Mouse (Mus musculus) left cerebral cortex, postnatal 14 days (tissue): ENCODE data around the gene Wfikkn1. TPM values are rescaled to one million over a fixed set of nuclear protein-coding genes. Genes with fewer than 3 reads are reported as not detected.

Experiments
- DNase-seq, 2 experiments: peaks; one replicate each; pipeline ENCODE4 v3.0.0; 2021 to 2022; ENCODE audit warnings: low spot score in 2 of 2, mixed read lengths in 1 of 2
- intact Hi-C: fragments of 180-260 bp; cut with DNase I; formaldehyde crosslinking; loops from one replicate; pipeline ENCODE4 v1.15.1; 2025
- long read RNA-seq, 2 experiments: library from polyadenylated mRNA; stranded (forward); transcript quantifications; one replicate each; pipeline ENCODE4 v2.0.0; 2021
- total RNA-seq, 2 experiments: library from RNA; stranded (reverse); gene quantifications; 2 replicates each; pipeline ENCODE4 v1.2.3; 2021

Wfikkn1 gene
- 1 to 10 TPM; 1.1 to 1.8 TPM for total RNA-seq
- long read RNA-seq, experiment 1, result 0 reads
- long read RNA-seq, experiment 2, result 0 reads

DNA sequence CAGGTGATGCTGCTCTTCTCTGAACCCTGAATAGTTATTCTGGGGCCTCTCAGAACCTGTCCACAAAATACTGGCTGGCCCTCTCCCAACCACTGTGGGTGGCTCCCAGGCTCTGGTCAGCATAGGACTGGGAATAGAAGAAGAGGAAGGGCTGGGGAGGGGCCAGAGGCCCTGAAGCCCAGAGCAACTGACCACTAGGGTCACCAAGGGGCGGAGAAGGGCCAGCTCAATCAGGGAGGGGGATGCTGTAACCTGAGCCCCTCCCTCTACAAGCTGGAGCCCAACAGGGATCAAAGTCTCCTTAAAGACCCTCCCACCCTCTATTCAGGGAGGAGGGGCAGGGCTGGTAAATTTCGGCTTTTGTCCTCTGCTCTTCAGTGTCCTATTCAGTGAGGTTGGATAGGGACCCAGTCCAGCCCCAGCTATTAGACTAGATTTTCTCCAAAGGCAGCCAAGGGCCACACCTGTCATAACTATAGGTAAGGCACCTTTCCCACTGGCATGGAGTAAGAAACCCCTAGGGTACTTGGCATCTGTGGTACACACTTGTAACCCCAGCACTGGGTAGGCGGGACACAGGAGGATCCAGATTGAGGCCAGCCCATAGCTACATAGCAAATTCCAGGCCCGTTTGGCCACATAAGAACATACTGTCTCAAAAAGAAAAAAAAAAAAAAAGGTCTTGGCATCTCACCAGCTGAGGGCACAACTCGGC lies at the start of gene Wfikkn1:
Gene Wfikkn1 (minus strand): TSS at position 663 of the 715 bp plus-strand sequence.
- intact Hi-C loops, result no loop called here
- DNase-seq, result no peak

DNA sequence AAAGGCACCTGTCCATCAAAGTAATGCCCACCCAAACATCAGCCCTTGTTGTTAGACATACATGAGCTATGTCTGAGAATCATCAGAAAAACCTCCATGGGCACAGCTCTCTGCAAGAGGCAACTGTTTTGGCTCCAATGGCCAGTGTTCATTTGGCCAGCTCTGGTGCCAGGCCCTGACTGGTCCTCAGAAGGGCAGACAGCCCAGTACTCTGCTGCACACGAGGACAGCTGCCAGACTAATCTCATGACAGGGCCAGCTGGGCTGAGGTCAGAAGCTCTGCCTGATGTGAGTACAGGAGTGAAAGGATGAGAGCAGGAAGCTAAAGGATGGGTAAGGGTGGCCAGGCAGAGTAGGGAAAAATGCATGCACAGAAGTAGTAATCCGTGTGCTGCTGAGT lies 44.7 kb upstream of the Wfikkn1 start:
- intact Hi-C loops, result no loop called here
- DNase-seq, result peak in 1 of 2 experiments; percentile 35

DNA sequence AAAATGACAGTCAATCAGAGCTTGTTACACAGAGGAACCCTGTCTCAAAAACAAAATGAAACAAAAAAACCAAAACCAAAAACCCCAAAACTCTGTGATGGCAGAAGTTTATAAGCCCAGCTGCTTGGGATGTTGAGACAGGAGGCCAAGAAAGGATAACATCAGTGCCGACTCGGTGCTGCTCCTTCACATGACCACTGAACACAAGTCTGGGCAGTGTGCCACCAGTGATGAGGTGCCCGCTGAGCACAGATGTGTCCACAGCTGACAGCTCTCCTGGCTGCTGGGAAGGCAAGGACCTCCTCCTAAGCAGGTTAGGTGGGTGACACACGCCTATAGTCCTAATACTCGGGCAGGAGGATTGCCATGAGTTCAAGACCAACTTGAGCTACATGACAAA lies 41.5 kb upstream of the Wfikkn1 start:
- DNase-seq, result no peak
- intact Hi-C loops, result loop anchor here (5.0 kb wide), 1 partner anchor 45 kb away; the partner anchor contains the start of gene Mettl26

DNA sequence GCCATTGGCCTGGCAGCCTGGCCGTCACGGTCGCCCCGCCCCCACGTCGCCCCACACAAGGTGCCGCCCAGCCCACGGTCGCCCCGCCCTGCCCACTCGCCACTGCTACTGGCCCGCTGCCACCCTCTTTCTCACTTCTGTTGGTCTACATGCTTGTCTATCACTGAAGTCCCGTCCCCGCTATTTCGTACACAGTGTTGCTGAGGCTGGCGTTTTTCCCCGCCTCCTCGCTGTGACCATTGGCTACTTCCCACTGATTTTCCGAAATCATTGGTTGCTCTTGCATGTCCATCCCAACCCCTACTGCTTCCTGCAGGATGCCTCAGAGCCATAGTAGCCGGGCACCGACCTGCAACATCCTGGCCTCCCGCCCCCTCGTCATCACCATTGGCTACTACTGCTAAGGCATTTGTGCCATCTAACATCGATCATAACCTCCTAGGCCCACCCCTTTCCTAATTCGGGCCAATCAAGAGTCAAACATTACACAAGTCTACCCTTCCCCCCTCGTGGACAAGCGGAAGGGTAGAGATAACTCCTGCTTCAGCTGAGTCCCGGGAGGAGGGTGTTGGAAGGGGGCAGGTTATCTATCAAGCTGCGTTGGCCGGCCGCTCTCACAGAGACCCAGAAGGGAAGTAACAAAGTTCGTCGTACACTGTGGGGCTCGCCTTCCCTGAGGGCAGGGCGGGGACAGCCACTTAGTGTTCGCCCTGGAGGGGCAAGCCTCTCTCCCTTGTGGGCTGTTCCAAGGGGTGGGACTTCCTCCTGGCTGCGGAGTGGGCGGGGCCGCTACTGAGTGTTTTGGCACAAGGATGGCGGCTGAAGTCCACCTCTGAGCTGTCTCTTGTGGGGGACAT lies 39.4 kb upstream of the Wfikkn1 start:
- DNase-seq, result peak; percentile 100
- intact Hi-C loops, result loop anchor here (5.0 kb wide), 1 partner anchor 43 kb away; the partner anchor contains the start of gene Mettl26

DNA sequence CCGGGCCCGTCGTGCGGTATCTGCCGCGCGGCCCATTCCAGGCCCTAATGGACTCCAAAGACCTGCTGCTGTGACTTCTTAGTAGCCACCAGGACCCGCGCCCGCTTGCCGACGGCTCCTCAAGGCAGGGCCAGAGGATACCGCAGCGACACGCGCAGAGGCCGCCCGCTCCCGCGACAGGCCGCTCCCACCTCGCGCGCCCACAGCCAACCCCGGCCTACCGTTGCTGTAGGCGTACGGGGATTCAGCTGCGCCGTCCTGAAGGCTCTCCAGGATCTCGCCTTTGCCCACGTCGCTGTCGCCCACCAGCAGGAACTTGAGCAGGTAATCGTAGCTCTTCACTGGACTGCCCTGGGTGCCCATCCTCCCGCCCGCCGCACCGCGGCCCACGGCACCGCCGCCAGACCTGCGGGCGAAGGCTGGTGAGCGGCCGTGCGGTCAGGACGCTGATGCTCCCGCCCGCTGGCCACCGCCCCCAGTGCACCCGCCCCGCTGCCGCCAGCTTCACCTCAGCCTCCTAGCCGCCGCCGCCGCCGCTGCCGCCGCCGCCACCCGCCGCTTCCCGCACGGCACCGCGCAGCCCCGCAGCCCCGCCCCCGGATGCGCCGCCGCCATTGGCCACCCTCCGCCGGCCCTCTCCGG lies 38.6 kb upstream of the Wfikkn1 start, which contains the start of gene Rab40c:
Gene Rab40c (minus strand): TSS at position 584 of the 642 bp plus-strand sequence.
- peak; percentile 40 to 48 for DNase-seq
- intact Hi-C loops, result no loop called here

DNA sequence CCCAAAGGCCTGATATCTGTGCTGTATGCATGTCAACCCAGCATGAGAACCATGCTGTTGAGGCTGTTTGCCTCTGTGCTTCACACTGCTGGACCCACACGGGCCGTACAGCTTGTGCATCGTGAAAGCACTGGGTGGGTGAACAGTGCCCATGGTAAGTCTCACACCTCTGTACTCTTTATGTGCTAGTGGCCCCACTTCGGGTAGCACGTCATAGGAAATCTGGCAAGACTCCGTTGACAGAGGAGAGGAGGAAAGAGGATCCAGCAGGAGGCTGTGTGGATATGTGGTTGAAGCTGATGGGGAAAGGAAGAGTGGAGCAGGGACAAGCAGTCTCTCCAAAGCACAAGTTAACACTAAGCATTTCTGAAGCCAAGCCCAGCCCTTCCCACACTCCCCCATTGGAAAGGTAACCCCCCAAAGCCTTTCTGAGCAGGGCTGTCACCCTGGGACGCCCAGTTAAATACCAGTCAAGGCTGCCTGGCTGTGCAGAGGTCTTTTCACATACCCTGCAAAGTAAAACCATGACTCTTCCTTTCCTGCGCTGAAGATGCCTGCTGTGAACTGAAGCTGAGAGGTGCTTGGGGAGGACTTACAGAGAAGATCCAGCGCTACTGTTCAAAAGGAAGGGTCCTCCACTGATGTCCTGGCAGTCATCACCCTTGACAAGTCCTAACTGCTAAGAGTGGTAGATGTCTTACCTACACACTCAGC lies 37.5 kb upstream of the Wfikkn1 start:
- no peak for DNase-seq
- intact Hi-C loops, result no loop called here

DNA sequence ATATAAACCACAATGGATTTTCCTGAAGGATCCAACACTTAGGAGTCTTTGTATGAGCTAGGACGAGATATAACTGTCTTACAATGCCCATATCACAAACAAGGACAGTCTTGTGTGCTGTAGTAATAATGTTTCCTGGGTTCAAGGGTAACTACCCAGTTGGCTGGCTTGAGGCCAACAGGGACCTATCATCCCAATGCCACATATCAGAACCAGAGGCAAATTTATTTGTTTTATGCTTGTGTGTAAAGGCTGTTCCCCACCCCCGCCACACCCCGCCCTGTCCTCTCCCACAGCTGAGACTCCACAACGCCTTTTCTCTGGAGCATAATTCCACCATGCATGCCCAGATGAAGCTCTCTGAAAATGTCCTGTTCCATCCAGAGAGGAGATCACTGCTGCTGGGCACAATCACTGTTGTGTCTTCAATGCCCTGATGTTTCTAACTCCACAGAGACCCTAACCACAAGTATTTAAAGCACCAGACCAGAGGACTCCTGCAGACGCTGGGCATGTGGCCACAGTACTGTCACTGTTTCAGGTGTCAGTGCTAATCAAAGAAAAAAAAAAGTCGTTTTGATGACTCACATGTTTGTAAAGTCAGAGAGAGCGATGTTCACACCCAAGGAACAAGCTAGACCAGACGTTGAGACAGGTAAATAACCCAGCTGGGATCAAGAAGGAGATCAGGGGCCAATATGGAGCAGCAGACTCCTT lies 36.4 kb upstream of the Wfikkn1 start:
- intact Hi-C loops, result no loop called here
- no peak for DNase-seq

DNA sequence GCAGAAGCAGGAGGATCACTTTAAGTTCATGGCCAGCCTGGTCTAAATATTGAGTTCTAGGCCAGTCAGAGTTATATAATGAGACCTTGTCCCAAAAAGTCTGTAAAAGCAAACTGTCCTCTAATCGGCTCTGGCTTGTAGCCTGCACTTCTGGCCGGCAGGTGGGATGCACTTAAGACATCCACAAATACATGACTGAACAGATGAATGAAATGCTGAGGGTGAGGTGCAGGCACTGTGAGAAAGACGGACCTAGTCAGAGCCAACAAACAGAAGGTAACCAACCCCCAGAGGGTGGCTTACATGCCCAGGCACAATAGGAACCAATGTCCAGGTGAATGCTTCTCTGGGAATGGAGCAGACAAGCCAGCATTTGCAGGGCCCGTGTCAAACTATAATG lies 33.6 kb upstream of the Wfikkn1 start:
- DNase-seq, result no peak
- intact Hi-C loops, result no loop called here

DNA sequence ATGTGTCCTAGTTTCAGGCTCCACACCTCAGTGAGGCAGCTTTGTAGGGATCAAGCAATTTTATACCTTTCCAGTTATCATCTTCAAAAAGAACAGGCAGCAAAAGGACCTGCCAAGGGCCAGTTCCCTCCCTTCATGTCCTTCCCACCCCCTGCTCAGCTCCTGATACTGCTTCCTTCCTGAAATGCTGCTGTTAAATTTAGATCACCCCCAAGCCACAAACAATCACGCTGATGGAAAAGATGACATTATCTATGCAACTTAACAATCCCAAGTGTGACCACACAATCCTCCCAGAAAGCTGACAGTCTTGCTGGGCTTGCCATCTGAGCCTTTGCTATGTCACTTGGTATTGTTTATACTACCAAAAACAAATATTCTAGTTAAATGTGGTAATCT lies 33.2 kb upstream of the Wfikkn1 start:
- intact Hi-C loops, result loop anchor here (2.0 kb wide), 1 partner anchor 17 kb away; no protein-coding TSS in a partner anchor
- no peak for DNase-seq

DNA sequence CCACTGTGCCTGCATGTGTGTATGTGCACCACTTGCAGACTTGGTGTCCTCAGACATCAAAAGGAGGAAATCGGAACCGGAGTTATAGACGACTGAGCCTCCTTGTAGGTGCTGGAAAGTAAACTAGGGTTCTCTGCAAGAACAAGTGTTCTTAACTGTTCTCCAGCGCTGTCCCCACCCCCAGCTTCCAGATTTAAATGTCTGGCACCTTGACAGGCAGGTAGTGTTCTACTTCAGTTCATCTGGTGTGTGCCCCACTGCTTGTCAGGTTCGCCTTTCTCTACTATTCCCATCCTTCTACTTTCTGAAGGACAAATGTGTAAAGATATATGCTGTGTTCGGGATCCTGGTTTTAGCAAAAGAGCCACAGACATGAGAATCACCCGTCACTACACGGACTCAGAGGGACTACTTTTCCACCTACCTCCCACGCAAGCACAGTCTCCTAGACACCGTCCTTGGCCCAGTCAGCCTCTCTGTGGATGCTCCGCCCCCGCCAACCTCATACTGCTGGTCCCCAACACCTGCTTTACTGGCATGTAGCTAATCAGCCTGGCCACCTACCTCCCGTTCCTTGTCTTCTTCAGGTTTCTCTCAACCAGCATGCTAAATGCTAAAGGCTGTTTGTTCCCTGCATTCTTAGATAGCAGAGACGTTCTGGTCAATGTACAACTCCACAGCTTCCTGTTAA lies 32.7 kb upstream of the Wfikkn1 start:
- DNase-seq, result peak; percentile 57 to 72
- intact Hi-C loops, result loop anchor here (2.0 kb wide), 1 partner anchor 17 kb away; no protein-coding TSS in a partner anchor

DNA sequence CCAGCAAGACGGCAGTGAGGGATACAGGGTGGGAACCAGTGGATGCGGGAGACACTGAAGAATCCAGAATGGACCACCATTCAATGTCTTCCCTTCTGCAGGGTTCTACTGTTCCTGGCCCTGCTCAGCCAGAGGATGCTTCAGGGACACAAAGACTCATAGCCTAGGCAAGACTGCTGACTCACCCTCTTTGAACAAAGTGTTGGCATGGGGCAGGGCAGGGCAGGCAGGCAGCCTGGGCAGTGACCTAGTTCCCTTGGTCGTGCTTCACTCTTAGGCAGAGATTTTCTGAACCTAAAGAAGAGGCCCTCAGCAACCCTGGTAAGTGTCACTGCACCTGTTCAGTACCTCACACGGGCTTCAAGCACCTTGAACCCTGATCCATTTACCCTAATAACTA lies 31.2 kb upstream of the Wfikkn1 start:
- intact Hi-C loops, result loop anchor here (2.0 kb wide), 1 partner anchor 15 kb away; no protein-coding TSS in a partner anchor
- DNase-seq, result no peak

DNA sequence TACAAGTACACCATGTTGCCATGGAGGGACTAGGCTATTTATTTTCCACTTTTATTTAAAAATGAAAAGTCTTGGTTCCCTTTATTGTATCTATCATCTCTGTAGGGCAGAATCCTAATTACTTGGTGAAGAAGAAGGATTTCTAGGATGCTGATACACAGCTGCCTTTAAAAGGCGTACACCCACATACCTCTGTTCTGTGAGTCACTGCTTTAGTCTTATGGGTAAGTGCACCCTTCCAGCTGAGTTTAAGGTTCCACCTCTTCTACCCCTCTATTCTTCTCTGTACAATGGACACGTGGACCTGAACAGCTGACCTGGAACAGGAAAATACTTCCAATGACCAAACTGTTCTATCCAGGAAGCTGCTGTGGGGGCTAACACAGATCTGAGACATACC lies 27.0 kb upstream of the Wfikkn1 start:
- no peak for DNase-seq
- intact Hi-C loops, result no loop called here

DNA sequence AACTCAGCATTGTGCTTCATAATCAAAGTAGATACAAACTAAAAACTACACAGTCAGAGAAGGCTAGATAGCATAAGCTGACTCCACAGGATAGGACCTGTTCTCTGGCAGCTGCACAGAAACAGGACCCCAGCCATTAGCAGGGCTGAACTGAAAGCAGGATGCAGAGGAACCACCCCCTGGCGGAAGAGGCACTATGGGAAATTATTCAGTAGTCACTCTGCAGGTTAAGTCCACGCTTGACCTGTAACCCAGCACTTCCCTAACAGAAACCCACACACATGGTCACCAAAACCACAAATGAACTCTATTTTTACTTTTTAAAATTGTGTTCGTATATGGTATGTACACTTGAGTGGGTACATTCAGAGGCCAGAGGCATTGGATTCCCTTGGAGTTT lies 22.4 kb upstream of the Wfikkn1 start:
- intact Hi-C loops, result no loop called here
- no peak for DNase-seq

DNA sequence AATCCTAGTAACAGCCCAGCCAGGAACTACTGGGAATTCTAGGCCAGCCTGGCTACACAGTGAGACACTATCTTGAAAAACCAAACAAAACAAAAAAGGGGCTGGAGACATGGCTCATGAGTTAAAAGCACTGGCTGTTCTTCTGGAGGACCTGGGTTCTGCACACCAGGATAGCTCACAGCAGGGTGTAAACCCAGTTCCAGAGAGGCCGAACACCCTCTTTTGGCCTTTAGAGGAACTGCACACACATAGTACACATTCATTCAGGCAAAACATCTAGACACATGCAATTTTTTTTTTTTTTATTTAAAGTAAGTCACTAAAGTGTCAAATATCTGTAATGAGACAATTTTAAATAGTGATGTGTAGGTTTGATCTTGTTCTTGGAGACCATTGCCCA lies 19.5 kb upstream of the Wfikkn1 start:
- no peak for DNase-seq
- intact Hi-C loops, result no loop called here

DNA sequence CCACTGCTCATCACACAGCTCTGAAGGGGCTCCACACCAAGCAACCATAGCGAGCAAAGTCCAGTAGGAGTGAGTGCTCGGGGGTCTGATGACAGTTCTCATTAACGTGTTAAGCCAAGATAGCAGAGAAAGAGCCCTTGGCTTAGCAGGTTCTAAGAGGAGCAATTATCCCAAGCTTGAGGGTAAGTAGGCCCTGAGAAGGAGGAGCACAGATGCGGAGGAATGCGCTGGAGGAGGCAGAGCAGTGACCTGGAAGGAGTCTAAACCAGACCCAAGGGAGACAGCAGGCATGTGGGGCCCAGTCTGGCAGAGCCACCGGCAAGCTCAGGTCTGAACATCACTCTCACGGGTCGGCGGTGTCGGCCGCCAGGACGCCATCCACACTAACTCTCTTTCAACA lies 15.2 kb upstream of the Wfikkn1 start:
- intact Hi-C loops, result loop anchor here (2.0 kb wide), 1 partner anchor 17 kb away; no protein-coding TSS in a partner anchor
- no peak for DNase-seq

DNA sequence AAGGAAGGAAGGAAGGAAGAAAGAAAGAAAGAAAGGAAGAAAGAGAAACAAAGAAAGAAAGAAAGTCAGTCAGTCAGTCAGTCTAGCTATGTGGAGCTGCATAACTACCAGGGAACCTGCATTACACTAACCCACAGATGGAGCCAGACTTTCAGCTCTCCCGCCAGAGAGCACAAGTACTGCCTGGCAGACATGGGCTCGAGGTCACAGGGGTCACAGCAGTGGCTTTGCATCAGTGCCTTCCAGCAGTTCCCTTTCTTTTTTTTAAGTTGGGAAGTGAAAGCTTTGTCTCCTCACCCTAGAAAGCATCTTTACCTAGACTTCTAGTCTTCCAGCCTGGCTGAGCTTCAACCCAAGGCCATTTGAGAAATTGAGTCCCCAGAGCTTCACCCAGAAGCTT lies 14.8 kb upstream of the Wfikkn1 start:
- DNase-seq, result no peak
- intact Hi-C loops, result no loop called here

DNA sequence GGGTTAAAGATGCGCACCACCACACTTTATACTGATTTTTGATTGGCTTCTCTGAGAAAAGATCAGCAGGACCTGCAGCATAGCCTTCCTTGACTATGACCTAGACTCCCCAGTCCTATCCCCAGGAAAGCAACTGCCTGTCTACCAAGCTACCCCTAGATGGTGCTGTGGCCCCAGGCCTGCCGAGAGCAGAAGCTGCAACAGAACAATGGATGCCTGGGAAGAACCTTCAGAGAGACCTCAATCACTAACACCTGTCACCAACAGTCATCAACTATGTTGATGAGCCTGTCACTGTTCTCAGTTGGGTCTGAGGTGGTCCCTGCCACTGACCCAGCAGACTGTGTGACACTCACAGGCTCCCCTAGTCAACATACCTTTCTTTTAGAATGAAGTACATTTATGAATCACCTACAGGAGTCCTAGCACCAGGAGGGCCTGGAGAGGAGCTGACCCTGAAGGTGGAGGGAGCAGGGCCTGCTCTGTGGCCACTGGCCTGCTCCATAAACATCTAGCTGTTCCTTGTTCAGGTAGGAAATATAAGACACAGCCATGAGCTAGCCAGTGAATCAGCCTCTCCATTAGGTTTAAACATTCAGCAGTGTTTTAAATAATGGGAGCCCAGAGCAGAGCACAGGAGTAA lies 13.4 kb upstream of the Wfikkn1 start:
- DNase-seq, result peak in 1 of 2 experiments; percentile 71
- intact Hi-C loops, result loop anchor here (5.0 kb wide), 1 partner anchor 93 kb away; the partner anchor contains the start of gene Capn15
